Mouse (Mus musculus) stomach, embryonic 16.5 days (tissue): ENCODE measurements at regions not wholly inside any gene's neighbourhood (a gene's known extent, or its start where the extent isn't known, plus 50 kb on each side); places are given as distances from the start of the nearest gene placed in this dataset.

ENCODE experiments used
- ATAC-seq: fragments of 200-750 bp; cut with Nextera tagmentation; 2 replicates; pipeline ENCODE4 v1.8.0; 2017; ENCODE audit warnings: moderate number of reproducible peaks, moderate TSS enrichment; ENCODE audit not compliant: insufficient read depth, low FRiP score
- H3K27ac ChIP-seq: fragments of 300-500 bp; sonication (generic); 2 replicates; pipeline ENCODE4 v1.5.1; 2014; ENCODE audit warnings: low read length
- H3K27me3 ChIP-seq: fragments of 300-500 bp; sonication (generic); 2 replicates; pipeline ENCODE4 v1.6.1; 2014; ENCODE audit warnings: low read length, control low read depth, mixed read lengths; ENCODE audit not compliant: control insufficient read depth, insufficient read depth
- H3K36me3 ChIP-seq: fragments of 300-500 bp; sonication (generic); 2 replicates; pipeline ENCODE4 v1.6.1; 2014; ENCODE audit warnings: low read length; ENCODE audit not compliant: control insufficient read depth, insufficient read depth
- H3K4me1 ChIP-seq: fragments of 300-500 bp; sonication (generic); 2 replicates; pipeline ENCODE4 v1.6.1; 2014; ENCODE audit warnings: low read length, control low read depth, mixed read lengths; ENCODE audit not compliant: control insufficient read depth, insufficient read depth
- H3K4me2 ChIP-seq: fragments of 300-500 bp; sonication (generic); 2 replicates; pipeline ENCODE4 v1.6.1; 2014; ENCODE audit warnings: low read depth, low read length, mixed read lengths
- H3K4me3 ChIP-seq: fragments of 300-500 bp; sonication (generic); replicated peaks from 2 replicates; pipeline ENCODE4 v1.5.1; 2014; ENCODE audit warnings: mild to moderate bottlenecking, low read length
- H3K9ac ChIP-seq: fragments of 300-500 bp; sonication (generic); 2 replicates; pipeline ENCODE4 v1.6.1; 2014; ENCODE audit warnings: low read length
- H3K9me3 ChIP-seq: fragments of 300-500 bp; sonication (generic); replicated peaks from 2 replicates; pipeline ENCODE4 v1.6.1; 2016; ENCODE audit warnings: low read length, control low read depth; ENCODE audit not compliant: control insufficient read depth
- WGBS: fragments of 180-500 bp; shearing (Covaris S2); extraction: QIAGEN DNeasy Blood & Tissue Kit; methylation state at CpG from one replicate; pipeline ENCODE4 v1.1.7; 2014; 5-methylcytosine and 5-hydroxymethylcytosine counted together

DNA sequence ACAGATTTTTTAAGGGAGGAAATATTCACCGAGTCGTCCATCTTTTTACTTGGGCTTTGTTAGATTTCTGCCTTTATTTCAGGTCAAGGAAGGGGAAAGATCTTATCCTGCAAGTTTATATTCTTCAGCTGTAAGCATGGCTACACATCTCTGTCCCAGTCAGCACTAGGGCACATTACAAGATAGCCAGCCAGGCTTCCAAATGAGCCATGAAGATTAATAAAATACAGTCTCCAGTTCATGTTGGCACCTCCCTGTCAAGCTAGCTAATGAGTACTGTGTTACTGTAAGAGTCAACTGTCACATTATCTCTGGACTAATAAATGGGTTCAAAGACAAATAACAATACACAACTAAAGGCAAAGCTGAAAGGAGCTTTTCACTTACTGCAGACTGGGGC lies 166.6 kb downstream of the Rpl36a-ps1 start:
- Histone ChIP-seq H3K4me1 (no peaks in the 10 kb centered on the region), H3K4me3 (no peak overlapping the region), H3K9ac (no peak overlapping the region), H3K4me2 (no peak overlapping the region), H3K9me3 (no peaks in the 10 kb centered on the region), H3K36me3 (no peaks in the 10 kb centered on the region), H3K27ac (no peak overlapping the region), H3K27me3 (no peaks in the 10 kb centered on the region)
- WGBS, result 74% methylated on average over 2 of the region's 2 CpGs
- ATAC-seq, result no peak

DNA sequence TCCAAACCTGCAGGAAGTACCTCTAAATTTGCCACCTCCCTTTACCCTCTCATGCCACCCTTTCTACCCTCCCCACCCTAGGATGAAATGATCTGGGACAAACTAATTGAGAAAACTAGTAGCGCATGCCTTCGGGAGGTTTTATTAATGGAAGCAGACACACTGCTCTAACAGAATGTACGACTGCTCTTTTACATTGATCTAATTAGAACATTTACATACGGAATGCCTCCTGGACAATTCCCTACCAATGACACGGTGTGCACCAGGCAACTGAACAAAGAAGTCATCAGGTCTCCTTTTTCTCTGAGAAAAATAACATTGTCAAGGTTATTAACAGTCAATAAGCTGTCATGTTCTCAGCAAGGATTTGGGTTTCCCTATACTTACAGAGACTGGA lies 180.5 kb downstream of the Rpl36a-ps1 start:
- Histone ChIP-seq H3K9me3 (no peaks in the 10 kb centered on the region), H3K4me3 (no peak overlapping the region), H3K36me3 (no peaks in the 10 kb centered on the region), H3K27me3 (no peaks in the 10 kb centered on the region), H3K4me1 (no peaks in the 10 kb centered on the region), H3K27ac (no peak overlapping the region), H3K4me2 (no peak overlapping the region), H3K9ac (no peak overlapping the region)
- ATAC-seq, result no peak
- WGBS, result 83% methylated on average over 5 of the region's 5 CpGs

DNA sequence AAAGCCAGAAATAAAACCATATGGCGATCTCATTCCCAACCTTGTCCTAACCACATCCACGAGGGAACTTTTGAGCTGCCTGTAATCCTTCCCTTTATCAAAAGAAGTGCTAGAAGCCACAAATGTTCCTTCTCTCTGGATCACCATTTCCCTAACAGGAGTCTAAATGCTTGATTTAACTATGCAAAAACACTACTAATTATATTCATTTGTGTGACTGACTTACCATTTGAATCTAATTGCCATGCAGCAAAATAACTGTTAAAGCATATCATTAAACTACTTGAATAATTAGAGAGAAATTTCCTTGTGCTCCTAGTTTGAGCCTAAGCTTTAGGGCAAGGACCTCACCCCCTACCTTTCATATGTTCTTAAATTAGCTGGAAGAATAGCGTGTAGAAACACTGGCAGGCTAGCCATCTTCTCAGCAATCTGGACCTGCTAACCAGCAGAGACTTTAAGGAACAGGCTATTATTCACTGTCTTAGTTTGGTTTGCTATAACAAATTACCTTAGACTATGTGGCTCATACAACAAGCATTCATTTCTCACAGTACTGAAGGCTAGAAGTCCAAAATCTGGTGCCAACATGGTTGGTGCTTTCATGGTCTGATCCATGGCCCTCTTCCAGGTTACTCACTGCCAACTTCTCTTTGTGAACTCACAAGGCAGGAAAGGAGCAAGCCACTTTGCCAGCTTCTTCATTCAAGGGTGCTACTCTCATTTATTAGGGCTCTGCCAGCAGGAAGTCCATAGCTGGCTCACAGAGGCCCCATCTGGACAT lies 183.7 kb downstream of the Rpl36a-ps1 start:
- no peaks in the 10 kb centered on the region for H3K4me1 ChIP-seq
- H3K4me3 ChIP-seq, result no peak overlapping the region
- no peak overlapping the region for H3K9ac ChIP-seq
- ATAC-seq, result no peak
- no peaks in the 10 kb centered on the region for H3K27me3 ChIP-seq
- H3K9me3 ChIP-seq, result no peaks in the 10 kb centered on the region
- 85% methylated on average over 3 of the region's 3 CpGs for WGBS
- H3K36me3 ChIP-seq, result no peaks in the 10 kb centered on the region
- H3K4me2 ChIP-seq, result no peak overlapping the region
- no peak overlapping the region for H3K27ac ChIP-seq

DNA sequence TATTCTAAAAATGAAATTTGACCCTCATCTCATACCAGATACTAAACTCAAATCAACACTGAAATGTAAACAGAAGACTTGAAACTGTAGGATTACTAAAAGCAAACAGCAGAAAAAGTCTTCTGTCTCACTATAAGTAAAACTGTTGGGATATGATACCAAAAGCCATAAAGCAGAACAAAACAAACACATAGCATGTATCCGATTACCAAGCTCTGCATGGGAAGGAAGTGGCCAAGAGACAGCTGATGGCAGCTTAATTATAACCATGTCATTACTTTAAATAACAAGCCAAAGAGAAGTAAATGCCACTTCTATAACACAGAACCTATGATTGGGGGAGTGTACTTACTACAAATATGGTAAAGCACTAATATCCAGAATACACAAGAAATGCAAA lies 186.0 kb downstream of the Rpl36a-ps1 start:
- Histone ChIP-seq H3K9me3 (no peaks in the 10 kb centered on the region), H3K36me3 (no peaks in the 10 kb centered on the region), H3K4me3 (no peak overlapping the region), H3K27ac (no peak overlapping the region), H3K4me1 (no peaks in the 10 kb centered on the region), H3K4me2 (no peak overlapping the region), H3K9ac (no peak overlapping the region), H3K27me3 (no peaks in the 10 kb centered on the region)
- 34% methylated on average over 1 of the region's 1 CpGs for WGBS
- no peak for ATAC-seq

DNA sequence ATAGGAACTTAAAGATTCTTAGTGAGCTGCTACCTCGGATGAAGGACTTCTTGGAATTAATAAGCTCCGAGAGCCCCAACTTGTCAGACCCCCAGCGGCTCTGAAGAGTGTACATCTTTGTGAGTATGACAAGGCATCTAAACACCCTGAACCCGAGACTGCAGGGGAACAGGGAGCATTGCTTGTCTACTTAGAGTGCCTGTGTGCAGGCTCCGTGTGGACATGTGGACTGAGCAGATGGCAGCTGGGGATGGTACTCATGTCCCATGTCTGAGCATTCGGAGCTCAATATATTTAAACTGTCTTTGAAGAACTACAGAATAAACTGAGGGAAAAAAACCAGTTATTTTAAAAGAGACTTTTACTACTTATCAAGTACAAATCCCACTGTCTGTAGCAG lies 189.1 kb downstream of the Rpl36a-ps1 start:
- H3K9ac ChIP-seq, result no peak overlapping the region
- no peaks in the 10 kb centered on the region for H3K36me3 ChIP-seq
- ATAC-seq, result no peak
- WGBS, result 80% methylated on average over 6 of the region's 6 CpGs
- H3K27me3 ChIP-seq, result no peaks in the 10 kb centered on the region
- H3K9me3 ChIP-seq, result no peaks in the 10 kb centered on the region
- no peaks in the 10 kb centered on the region for H3K4me1 ChIP-seq
- H3K4me3 ChIP-seq, result no peak overlapping the region
- H3K4me2 ChIP-seq, result no peak overlapping the region
- no peak overlapping the region for H3K27ac ChIP-seq

DNA sequence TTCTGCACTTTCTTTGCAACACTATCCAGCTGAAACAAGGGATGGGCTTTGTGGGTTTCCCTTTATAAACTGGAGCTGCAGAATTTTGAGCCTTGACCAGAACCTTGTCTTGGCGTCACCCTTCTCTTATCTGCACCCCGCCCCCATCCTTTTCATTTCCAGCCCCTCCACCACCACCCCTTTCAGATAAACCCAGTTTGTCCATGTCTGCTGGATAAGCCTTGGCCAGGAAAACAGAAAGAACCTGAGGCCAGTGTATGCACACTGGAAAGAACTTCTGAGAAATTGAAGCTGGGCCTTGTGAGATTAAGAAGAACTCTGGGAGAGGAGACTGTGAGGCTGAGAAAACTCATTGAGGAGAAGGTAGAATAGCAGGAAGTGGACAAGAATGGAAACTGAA lies 192.8 kb downstream of the Rpl36a-ps1 start:
- no peak overlapping the region for H3K27ac ChIP-seq
- H3K4me1 ChIP-seq, result no peaks in the 10 kb centered on the region
- H3K9me3 ChIP-seq, result no peaks in the 10 kb centered on the region
- no peaks in the 10 kb centered on the region for H3K36me3 ChIP-seq
- no peak overlapping the region for H3K4me2 ChIP-seq
- no peak overlapping the region for H3K4me3 ChIP-seq
- no peak for ATAC-seq
- WGBS, result 70% methylated on average over 2 of the region's 2 CpGs
- H3K27me3 ChIP-seq, result no peaks in the 10 kb centered on the region
- no peak overlapping the region for H3K9ac ChIP-seq

DNA sequence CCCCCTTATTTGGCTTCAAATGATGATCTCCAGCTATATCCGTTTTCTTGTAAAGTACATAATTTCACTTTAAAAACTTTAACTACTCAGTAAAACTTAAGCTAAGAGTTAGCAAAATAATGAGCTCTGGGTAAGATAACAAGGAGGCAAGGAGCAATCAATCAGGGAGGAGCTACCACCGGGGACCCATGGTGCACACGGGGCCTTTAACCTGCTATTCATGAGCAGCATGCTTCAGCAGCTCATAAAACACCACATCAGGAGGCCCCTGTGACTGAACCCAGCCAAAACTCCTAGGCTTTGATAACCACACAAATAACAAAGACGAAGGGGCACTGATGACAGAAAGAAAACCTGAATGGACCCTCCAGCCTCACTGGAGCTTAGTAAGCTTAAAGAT lies 202.1 kb downstream of the Rpl36a-ps1 start:
- ATAC-seq, result no peak
- H3K4me3 ChIP-seq, result no peak overlapping the region
- H3K4me1 ChIP-seq, result no peaks in the 10 kb centered on the region
- no peak overlapping the region for H3K4me2 ChIP-seq
- no peak overlapping the region for H3K27ac ChIP-seq
- no peaks in the 10 kb centered on the region for H3K9me3 ChIP-seq
- WGBS, result 55% methylated on average over 4 of the region's 4 CpGs
- H3K27me3 ChIP-seq, result no peaks in the 10 kb centered on the region
- no peaks in the 10 kb centered on the region for H3K36me3 ChIP-seq
- H3K9ac ChIP-seq, result no peak overlapping the region

DNA sequence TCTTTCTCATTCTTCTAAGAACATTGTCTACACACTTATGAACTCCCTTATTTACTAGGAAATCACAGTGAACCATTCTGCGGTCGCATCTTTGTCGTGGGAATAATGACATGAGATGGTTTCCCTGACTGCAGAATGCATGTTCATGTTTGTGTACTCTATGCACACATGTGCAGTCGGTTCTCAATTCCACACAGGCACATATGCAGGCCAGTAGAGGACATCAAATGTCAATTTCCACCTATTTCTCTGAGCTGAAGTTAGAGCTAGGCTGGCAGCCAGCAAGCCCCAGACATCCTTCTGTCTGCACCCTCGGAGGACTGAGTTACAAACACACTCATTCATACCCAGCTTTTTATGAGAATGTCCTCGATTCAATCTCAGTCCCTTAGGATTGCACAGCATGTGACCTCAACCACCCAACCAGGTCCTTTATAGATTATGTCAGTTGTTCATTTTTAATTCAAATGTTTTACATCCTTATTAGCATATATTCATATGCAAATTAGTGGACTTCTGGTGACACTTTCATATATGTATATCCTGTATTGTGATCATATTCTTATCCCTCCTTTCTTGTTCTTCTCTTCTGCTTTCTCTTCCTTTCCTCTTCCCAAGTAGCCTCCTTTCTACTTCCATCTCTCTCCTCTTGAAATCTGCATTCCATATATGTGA lies 202.7 kb downstream of the Rpl36a-ps1 start:
- no peaks in the 10 kb centered on the region for H3K4me1 ChIP-seq
- no peak for ATAC-seq
- no peak overlapping the region for H3K4me2 ChIP-seq
- no peak overlapping the region for H3K27ac ChIP-seq
- H3K9ac ChIP-seq, result no peak overlapping the region
- no peaks in the 10 kb centered on the region for H3K36me3 ChIP-seq
- H3K9me3 ChIP-seq, result no peaks in the 10 kb centered on the region
- WGBS, result 80% methylated on average over 6 of the region's 6 CpGs
- no peak overlapping the region for H3K4me3 ChIP-seq
- no peaks in the 10 kb centered on the region for H3K27me3 ChIP-seq

DNA sequence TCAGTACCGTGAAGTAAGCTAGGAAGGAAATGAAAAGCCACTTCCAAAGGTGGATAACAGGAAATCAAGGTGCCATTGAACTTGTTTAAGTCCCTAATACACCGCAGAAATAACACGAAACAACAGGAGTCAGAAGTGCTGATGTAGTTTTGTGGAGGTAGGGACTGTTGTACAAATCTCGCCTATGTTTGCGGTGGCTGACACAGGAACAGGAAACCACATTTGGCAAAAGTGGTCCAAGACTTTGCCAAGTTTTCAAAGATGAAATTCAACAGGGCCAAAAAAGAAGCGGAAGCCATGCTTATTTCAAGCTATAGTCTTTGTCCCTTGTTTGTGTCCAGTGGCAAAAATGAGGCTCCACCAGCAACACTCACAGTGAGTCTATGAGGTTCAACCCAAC lies 204.3 kb downstream of the Rpl36a-ps1 start:
- Histone ChIP-seq H3K36me3 (no peaks in the 10 kb centered on the region), H3K27me3 (no peaks in the 10 kb centered on the region), H3K4me3 (no peak overlapping the region), H3K4me1 (no peaks in the 10 kb centered on the region), H3K27ac (no peak overlapping the region), H3K4me2 (no peak overlapping the region), H3K9me3 (no peaks in the 10 kb centered on the region), H3K9ac (no peak overlapping the region)
- 86% methylated on average over 6 of the region's 6 CpGs for WGBS
- ATAC-seq, result no peak
